Mouse (Mus musculus) brown adipose tissue, adult 24 weeks (tissue): ENCODE measurements around the gene Manba. TPM values are rescaled to one million over a fixed set of nuclear protein-coding genes. Genes with fewer than 3 reads are reported as not detected.

ENCODE experiments used
- H3K27ac ChIP-seq: fragments of 200-500 bp; replicated peaks from 2 replicates; pipeline ENCODE4 v1.5.1; 2012; ENCODE audit warnings: low read depth, mild to moderate bottlenecking, low read length
- H3K4me1 ChIP-seq: fragments of 200-500 bp; 2 replicates; pipeline ENCODE4 v1.6.1; 2012; ENCODE audit warnings: low read length, mixed read lengths; ENCODE audit not compliant: control insufficient read depth, insufficient read depth, insufficient read length
- H3K4me3 ChIP-seq: fragments of 200-500 bp; 2 replicates; pipeline ENCODE4 v1.5.1; 2012; ENCODE audit warnings: low read depth, mild to moderate bottlenecking, low read length, moderate library complexity; ENCODE audit not compliant: insufficient read depth
- polyA plus RNA-seq: library from polyadenylated mRNA; stranded (reverse); fragments of >200 nt; gene quantifications from 2 replicates; pipeline ENCODE4 v1.2.4, GENCODE M21; 2012; ENCODE audit not compliant: missing spikeins, insufficient read depth, insufficient read length

Gene Manba
- polyA plus RNA-seq, 1 experiment: 8.8 TPM

GRCm38 (mm10) chr3:135598355-135598754 lies 112.9 kb downstream of the Manba start:
- H3K4me1 ChIP-seq: no peaks in the 10 kb centered on the region; the same call in 1 of the 2 replicates
- 0 out of 2 replicates have a peak overlapping the region, but pooled peaks have one; percentile 3 for H3K27ac ChIP-seq
- H3K4me3 ChIP-seq: no peak overlapping the region

GRCm38 (mm10) chr3:135602731-135603130 lies 117.3 kb downstream of the Manba start:
- Histone ChIP-seq H3K4me3 (no peak overlapping the region), H3K27ac (no peak overlapping the region), H3K4me1 (no peaks in the 10 kb centered on the region)

GRCm38 (mm10) chr3:135604626-135605417 lies 119.4 kb downstream of the Manba start:
- Histone ChIP-seq H3K4me1 (0 out of 2 replicates have a peak, but pooled peaks cover 2% of the 10 kb centered on the region), H3K27ac (no peak overlapping the region), H3K4me3 (no peak overlapping the region)

GRCm38 (mm10) chr3:135605474-135605873 lies 120.1 kb downstream of the Manba start:
- Histone ChIP-seq H3K27ac (no peak overlapping the region), H3K4me3 (no peak overlapping the region), H3K4me1 (0 out of 2 replicates have a peak, but pooled peaks cover 2% of the 10 kb centered on the region)

- Histone ChIP-seq H3K27ac (no peak overlapping the region), H3K4me1 (0 out of 2 replicates have a peak, but pooled peaks cover 2% of the 10 kb centered on the region), H3K4me3 (no peak overlapping the region)
Measured at GRCm38 (mm10) chr3:135606592-135606991, 121.2 kb downstream of the Manba start.

- Histone ChIP-seq H3K4me1 (0 out of 2 replicates have a peak, but pooled peaks cover 2% of the 10 kb centered on the region), H3K4me3 (no peak overlapping the region), H3K27ac (no peak overlapping the region)
Measured at GRCm38 (mm10) chr3:135607021-135607420, 121.6 kb downstream of the Manba start.

GRCm38 (mm10) chr3:135607660-135608473 lies 122.5 kb downstream of the Manba start:
- Histone ChIP-seq H3K4me1 (0 out of 2 replicates have a peak, but pooled peaks cover 2% of the 10 kb centered on the region), H3K4me3 (peak overlapping the region; percentile 71), H3K27ac (peak overlapping the region; percentile 84)

- Histone ChIP-seq H3K27ac (no peak overlapping the region), H3K4me1 (0 out of 2 replicates have a peak, but pooled peaks cover 2% of the 10 kb centered on the region), H3K4me3 (no peak overlapping the region)
Measured at GRCm38 (mm10) chr3:135610221-135610620, 124.8 kb downstream of the Manba start.

GRCm38 (mm10) chr3:135614376-135614775 lies 129.0 kb downstream of the Manba start:
- Histone ChIP-seq H3K4me1 (no peaks in the 10 kb centered on the region), H3K4me3 (no peak overlapping the region)

GRCm38 (mm10) chr3:135616730-135617129 lies 131.3 kb downstream of the Manba start:
- no peak overlapping the region for H3K27ac ChIP-seq
- H3K4me1 ChIP-seq: no peaks in the 10 kb centered on the region
- no peak overlapping the region for H3K4me3 ChIP-seq

More at GRCm38 (mm10) chr3:135614376-135614775, 129.0 kb downstream of the Manba start:
- no peak overlapping the region for H3K27ac ChIP-seq

Other genes starting within 250 kb of the Manba start
- 1.1 and 1.7 TPM in 2 replicates for gene Bdh2, start 204.4 kb upstream of the Manba start, polyA plus RNA-seq
- gene Slc9b2, start 177.9 kb upstream of the Manba start, polyA plus RNA-seq: not detected in 2 replicates
- gene Slc9b1, start 137.6 kb upstream of the Manba start, polyA plus RNA-seq: not detected in 2 replicates
- gene Cisd2, start 61.7 kb upstream of the Manba start, polyA plus RNA-seq: 23.7 and 29.7 TPM in 2 replicates
- 370 and 426 TPM in 2 replicates for gene Ube2d3, start 47.5 kb upstream of the Manba start, polyA plus RNA-seq
- gene Nfkb1, start 205.9 kb downstream of the Manba start, polyA plus RNA-seq: 15.7 and 23.0 TPM in 2 replicates